Mouse (Mus musculus): ENCODE results near the gene Adamts18. TPM values are rescaled to one million over a fixed set of nuclear protein-coding genes. Genes with fewer than 3 reads are reported as not detected.

Adamts18 gene
- polyA plus RNA-seq, 1 experiment from 2014 or later: 2.3 TPM

Other genes with a start within 250 kb of the Adamts18 start
- 11.9 and 14.6 TPM in 2 replicates for gene Mon1b, start 213.2 kb downstream of the Adamts18 start, polyA plus RNA-seq (2014; fragmentation: Nextera tagmentation; extraction: Ambion mirVana)
- not detected in 2 replicates for gene Syce1l, start 205.5 kb downstream of the Adamts18 start, polyA plus RNA-seq (2014; fragmentation: Nextera tagmentation; extraction: Ambion mirVana)